Mouse (Mus musculus) midbrain, embryonic 16.5 days (tissue): ENCODE data around the gene Kdm5b. TPM values are rescaled to one million over a fixed set of nuclear protein-coding genes. Genes with fewer than 3 reads are reported as not detected.
"Not testable (repeated sequence)": the region's sequence is repeated elsewhere in the genome, so short reads cannot be mapped to it uniquely, and the experiment has no call there.

ENCODE experiments used
- ATAC-seq: fragments of 200-750 bp; cut with Nextera tagmentation; 2 replicates; pipeline ENCODE4 v1.8.0; 2017; ENCODE audit warnings: moderate TSS enrichment
- H3K27ac ChIP-seq: fragments of 300-500 bp; sonication (generic); 2 replicates; pipeline ENCODE4 v1.5.1; 2014; ENCODE audit warnings: mild to moderate bottlenecking, low read length, mixed read lengths
- H3K27me3 ChIP-seq: fragments of 300-500 bp; sonication (generic); 2 replicates; pipeline ENCODE4 v1.6.1; 2014; ENCODE audit warnings: low read depth, low read length, mixed read lengths; ENCODE audit not compliant: control insufficient read depth, insufficient read depth
- H3K36me3 ChIP-seq: fragments of 300-500 bp; sonication (generic); 2 replicates; pipeline ENCODE4 v1.6.1; 2014; ENCODE audit warnings: mild to moderate bottlenecking, low read length, moderate library complexity, mixed read lengths; ENCODE audit not compliant: control insufficient read depth, insufficient read depth
- H3K4me1 ChIP-seq: fragments of 300-500 bp; sonication (generic); 2 replicates; pipeline ENCODE4 v1.6.1; 2014; ENCODE audit warnings: mild to moderate bottlenecking, low read length, mixed read lengths; ENCODE audit not compliant: control insufficient read depth, insufficient read depth
- H3K4me2 ChIP-seq: fragments of 300-500 bp; sonication (generic); 2 replicates; pipeline ENCODE4 v1.6.1; 2014; ENCODE audit warnings: mild to moderate bottlenecking, low read length, mixed read lengths
- H3K4me3 ChIP-seq: fragments of 300-500 bp; sonication (generic); 2 replicates; pipeline ENCODE4 v1.5.1; 2014; ENCODE audit warnings: low read depth, mild to moderate bottlenecking, low read length, moderate library complexity, mixed read lengths
- H3K9ac ChIP-seq: fragments of 300-500 bp; sonication (generic); 2 replicates; pipeline ENCODE4 v1.6.1; 2014; ENCODE audit warnings: low read depth, low read length, mixed read lengths
- H3K9me3 ChIP-seq: fragments of 300-500 bp; sonication (generic); replicated peaks from 2 replicates; pipeline ENCODE4 v1.6.1; 2014; ENCODE audit warnings: mild to moderate bottlenecking, low read length, mixed read lengths; ENCODE audit not compliant: control insufficient read depth, poor library complexity, severe bottlenecking
- WGBS: fragments of 180-500 bp; shearing (Covaris S2); extraction: QIAGEN DNeasy Blood & Tissue Kit; methylation state at CpG from one replicate; pipeline ENCODE4 v1.1.7; 2014; 5-methylcytosine and 5-hydroxymethylcytosine counted together
- polyA plus RNA-seq: library from polyadenylated mRNA; unstranded; fragments of >200 nt; fragmentation: Nextera tagmentation; extraction: Ambion mirVana; gene quantifications from 2 replicates; pipeline ENCODE4 v1.2.1, GENCODE M21; 2015

Gene Kdm5b
- polyA plus RNA-seq, 1 experiment from 2014 or later = 66.5 TPM

DNA sequence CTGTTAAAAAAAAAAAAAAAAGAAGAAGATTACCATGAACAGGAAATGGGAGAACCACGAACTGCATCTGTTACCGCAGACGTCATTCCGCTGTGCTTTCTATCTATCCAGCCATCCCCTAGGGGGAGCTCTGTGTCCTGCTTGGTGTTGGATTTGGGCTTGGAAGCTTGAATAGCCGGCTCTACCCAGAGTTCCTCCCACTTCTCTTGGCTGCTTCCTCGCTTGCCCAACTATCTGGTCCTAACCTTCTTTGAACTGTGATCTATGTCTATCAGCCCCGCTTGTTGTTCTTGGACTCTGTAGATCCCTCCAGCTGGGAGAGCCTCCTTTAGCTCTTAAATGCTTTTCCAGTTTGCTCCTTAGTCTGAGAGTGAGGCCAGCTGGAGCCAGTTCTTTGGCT is 41.3 kb upstream of the Kdm5b start:
- no peaks in the 10 kb centered on the region for H3K9me3 ChIP-seq
- H3K4me1 ChIP-seq = no peaks in the 10 kb centered on the region
- H3K27ac ChIP-seq = no peak overlapping the region
- H3K9ac ChIP-seq = no peak overlapping the region
- H3K27me3 ChIP-seq = no peaks in the 10 kb centered on the region
- H3K4me3 ChIP-seq = no peak overlapping the region
- H3K36me3 ChIP-seq = no peaks in the 10 kb centered on the region
- ATAC-seq = no peak
- no peak overlapping the region for H3K4me2 ChIP-seq
- WGBS = 12% methylated on average over 7 of the region's 7 CpGs

DNA sequence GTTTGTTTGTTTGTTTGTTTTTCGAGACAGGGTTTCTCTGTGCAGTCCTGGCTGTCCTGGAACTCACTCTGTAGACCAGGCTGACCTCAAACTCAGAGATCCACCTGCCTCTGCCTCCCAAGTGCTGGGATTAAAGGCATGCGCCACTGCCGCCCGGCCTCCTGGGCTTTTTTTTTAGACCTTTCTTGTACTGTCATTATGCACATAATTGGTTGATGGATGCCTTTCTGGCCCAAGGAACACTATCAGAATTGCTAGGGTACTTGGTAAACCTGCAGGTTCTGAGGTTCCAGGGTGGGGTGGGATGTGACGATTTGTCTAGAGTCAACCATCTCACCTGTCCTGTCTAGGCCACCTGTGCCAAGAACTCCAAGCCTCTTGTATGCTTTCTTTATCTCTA is 40.8 kb upstream of the Kdm5b start:
- H3K9ac ChIP-seq, H3K4me2 ChIP-seq, H3K4me1 ChIP-seq, H3K9me3 ChIP-seq, H3K27ac ChIP-seq, H3K4me3 ChIP-seq, H3K27me3 ChIP-seq, H3K36me3 ChIP-seq, ATAC-seq: not testable (repeated sequence)
- 93% methylated on average over 5 of the region's 5 CpGs for WGBS

- no peaks in the 10 kb centered on the region for H3K36me3 ChIP-seq
These were observed 39.8 kb upstream of the Kdm5b start for GRCm38 (mm10) chr1:134520001-134520721.

DNA sequence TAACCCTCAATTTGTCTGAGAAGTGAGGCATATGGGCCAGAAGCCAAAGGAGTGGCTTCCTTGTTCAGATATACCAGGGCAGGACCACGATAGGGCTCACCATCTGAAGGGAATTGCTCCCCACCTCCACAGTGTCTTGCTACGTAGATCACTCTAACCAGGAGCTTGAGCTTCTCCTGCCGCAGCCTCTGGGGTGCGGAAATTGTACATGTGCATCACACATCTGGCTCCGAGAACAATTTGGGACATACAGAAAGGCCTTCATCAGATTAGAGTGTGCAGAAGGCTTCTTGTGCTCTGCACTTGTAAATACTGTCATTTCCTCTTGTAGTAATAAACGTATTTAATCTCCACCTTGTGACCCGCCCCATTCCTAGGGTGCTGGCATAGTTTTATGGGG is 38.8 kb upstream of the Kdm5b start:
- 82% methylated on average over 7 of the region's 7 CpGs for WGBS

More at GRCm38 (mm10) chr1:134520001-134520721, 39.8 kb upstream of the Kdm5b start:
- WGBS = 83% methylated on average over 8 of the region's 8 CpGs
- Histone ChIP-seq H3K27ac (no peak overlapping the region), H3K9me3 (no peaks in the 10 kb centered on the region), H3K9ac (no peak overlapping the region), H3K4me2 (no peak overlapping the region), H3K4me3 (no peak overlapping the region), H3K4me1 (no peaks in the 10 kb centered on the region), H3K27me3 (no peaks in the 10 kb centered on the region)
- no peak for ATAC-seq

GRCm38 (mm10) chr1:134522325-134522724 is 37.6 kb upstream of the Kdm5b start:
- Histone ChIP-seq H3K27me3 (no peaks in the 10 kb centered on the region), H3K4me1 (no peaks in the 10 kb centered on the region), H3K27ac (no peak overlapping the region), H3K9ac (no peak overlapping the region), H3K4me3 (no peak overlapping the region), H3K36me3 (no peaks in the 10 kb centered on the region), H3K4me2 (no peak overlapping the region), H3K9me3 (no peaks in the 10 kb centered on the region)
- no peak for ATAC-seq
- 60% methylated on average over 2 of the region's 2 CpGs for WGBS

More for the DNA sequence above, 38.8 kb upstream of the Kdm5b start:
- Histone ChIP-seq H3K4me2 (no peak overlapping the region), H3K4me3 (no peak overlapping the region), H3K27me3 (no peaks in the 10 kb centered on the region), H3K36me3 (no peaks in the 10 kb centered on the region), H3K27ac (no peak overlapping the region), H3K4me1 (no peaks in the 10 kb centered on the region), H3K9me3 (no peaks in the 10 kb centered on the region), H3K9ac (no peak overlapping the region)
- no peak for ATAC-seq

- Histone ChIP-seq H3K4me1 (no peaks in the 10 kb centered on the region), H3K9ac (no peak overlapping the region), H3K4me2 (no peak overlapping the region), H3K9me3 (no peaks in the 10 kb centered on the region), H3K36me3 (no peaks in the 10 kb centered on the region), H3K27ac (no peak overlapping the region), H3K4me3 (no peak overlapping the region), H3K27me3 (no peaks in the 10 kb centered on the region)
- WGBS = 74% methylated on average over 5 of the region's 5 CpGs
- no peak for ATAC-seq
These were observed 35.5 kb upstream of the Kdm5b start for GRCm38 (mm10) chr1:134524424-134524823.

DNA sequence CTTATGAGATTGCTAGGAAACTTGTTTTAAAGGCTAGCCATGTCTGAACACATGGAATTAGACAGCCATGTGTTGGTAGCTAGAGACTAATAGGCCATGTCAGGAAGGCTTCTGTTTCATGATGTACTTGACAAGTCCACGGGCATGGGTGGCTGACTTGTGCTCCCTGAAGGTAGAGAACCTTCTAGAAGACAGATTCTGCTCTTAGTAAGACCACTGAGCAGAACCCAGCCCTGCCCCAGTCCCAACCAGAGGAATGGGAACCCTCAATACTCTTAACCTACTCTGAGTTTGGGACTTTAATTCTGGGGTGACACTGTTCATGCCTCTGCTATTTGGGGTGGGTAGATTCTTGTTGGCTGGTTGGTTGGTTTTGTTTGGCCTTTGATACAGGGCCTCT is 35.0 kb upstream of the Kdm5b start:
- Histone ChIP-seq H3K4me1 (no peaks in the 10 kb centered on the region), H3K27ac (no peak overlapping the region), H3K27me3 (no peaks in the 10 kb centered on the region), H3K9ac (no peak overlapping the region), H3K9me3 (no peaks in the 10 kb centered on the region), H3K4me3 (no peak overlapping the region), H3K4me2 (no peak overlapping the region), H3K36me3 (no peaks in the 10 kb centered on the region)
- ATAC-seq = no peak
- WGBS = 96% methylated on average over 1 of the region's 1 CpGs

- Histone ChIP-seq H3K27me3 (no peaks in the 10 kb centered on the region), H3K4me1 (no peaks in the 10 kb centered on the region), H3K36me3 (no peaks in the 10 kb centered on the region), H3K27ac (no peak overlapping the region), H3K4me3 (no peak overlapping the region), H3K4me2 (no peak overlapping the region), H3K9me3 (no peaks in the 10 kb centered on the region), H3K9ac (no peak overlapping the region)
- ATAC-seq = no peak
- 81% methylated on average over 6 of the region's 6 CpGs for WGBS
These were observed 33.2 kb upstream of the Kdm5b start for GRCm38 (mm10) chr1:134526752-134527151.

GRCm38 (mm10) chr1:134530618-134531017 is 29.4 kb upstream of the Kdm5b start:
- Histone ChIP-seq H3K4me1 (no peaks in the 10 kb centered on the region), H3K9me3 (no peaks in the 10 kb centered on the region), H3K4me2 (no peak overlapping the region), H3K4me3 (no peak overlapping the region), H3K36me3 (no peaks in the 10 kb centered on the region), H3K9ac (no peak overlapping the region), H3K27ac (no peak overlapping the region), H3K27me3 (no peaks in the 10 kb centered on the region)
- WGBS = 80% methylated on average over 6 of the region's 6 CpGs
- peak; percentile 71; the same call in 1 of the 2 replicates for ATAC-seq
